Mouse (Mus musculus) CD4-positive, CD25-positive, alpha-beta regulatory T cell, adult 4 months (primary cell): ENCODE results near the gene Aldh5a1. TPM values are rescaled to one million over a fixed set of nuclear protein-coding genes. Genes with fewer than 3 reads are reported as not detected.

Source experiments
- ATAC-seq: one replicate; pipeline ENCODE4 v1.8.0; 2017
- polyA plus RNA-seq, 2 experiments: library from polyadenylated mRNA; unstranded; fragments of 100-300 nt; shearing (Covaris generic); gene quantifications; one replicate each; pipeline ENCODE4 v1.2.1; 2017

Gene Aldh5a1
- polyA plus RNA-seq, 2 experiments from 2014 or later: 0.31 to 0.34 TPM

- no peak for ATAC-seq
These were observed 75.4 kb downstream of the Aldh5a1 start for GRCm38 (mm10) chr13:24862021-24862420.

GRCm38 (mm10) chr13:24861084-24861483 is 76.4 kb downstream of the Aldh5a1 start:
- no peak for ATAC-seq

GRCm38 (mm10) chr13:24859115-24859514 is 78.3 kb downstream of the Aldh5a1 start:
- no peak for ATAC-seq

Other genes starting within 250 kb of the Aldh5a1 start
- under 1 TPM in 1 of 2 experiments, not detected in 1; 0.38 TPM for gene Armh2, start 196.4 kb downstream of the Aldh5a1 start, polyA plus RNA-seq
- 10 to 100 TPM; 26.7 to 30.0 TPM for gene Gmnn, start 175.7 kb downstream of the Aldh5a1 start, polyA plus RNA-seq
- gene BC005537, start 136.0 kb downstream of the Aldh5a1 start, polyA plus RNA-seq: 10 to 100 TPM; 24.0 to 51.6 TPM
- 10 to 100 TPM; 59.1 to 69.9 TPM for gene Acot13, start 106.1 kb downstream of the Aldh5a1 start, polyA plus RNA-seq
- gene Tdp2, start 106.0 kb downstream of the Aldh5a1 start, polyA plus RNA-seq: 10 to 100 TPM; 17.6 to 19.8 TPM
- 1 to 10 TPM in 1 of 2 experiments, under 1 TPM in 1; 0.19 to 1.7 TPM for gene D130043K22Rik, start 92.5 kb downstream of the Aldh5a1 start, polyA plus RNA-seq
- 1 to 10 TPM; 1.9 to 4.5 TPM for gene Gpld1, start 5.5 kb upstream of the Aldh5a1 start, polyA plus RNA-seq
- 1 to 10 TPM; 4.9 to 5.1 TPM for gene Mrs2, start 82.7 kb upstream of the Aldh5a1 start, polyA plus RNA-seq
- gene Dcdc2a, start 118.3 kb upstream of the Aldh5a1 start, polyA plus RNA-seq: not detected